Mouse (Mus musculus) stomach, postnatal 0 days (tissue): ENCODE measurements around the gene Depdc1b.

Experiments
- CTCF ChIP-seq: IDR thresholded peaks from 2 replicates; pipeline ENCODE4 v1.5.1; 2016; ENCODE audit warnings: antibody characterized with exemption, low read depth, mild to moderate bottlenecking, moderate library complexity
- EP300 ChIP-seq: optimal IDR thresholded peaks from 2 replicates; pipeline ENCODE3; 2016; ENCODE audit warnings: antibody characterized with exemption

GRCm38 (mm10) chr13:108317414-108317813 lies 1.3 kb downstream of the Depdc1b start:
- TF ChIP-seq CTCF: no peak
- TF ChIP-seq EP300: no peak
